Mouse (Mus musculus): Measurements from ENCODE around the gene Taf3.

DNA sequence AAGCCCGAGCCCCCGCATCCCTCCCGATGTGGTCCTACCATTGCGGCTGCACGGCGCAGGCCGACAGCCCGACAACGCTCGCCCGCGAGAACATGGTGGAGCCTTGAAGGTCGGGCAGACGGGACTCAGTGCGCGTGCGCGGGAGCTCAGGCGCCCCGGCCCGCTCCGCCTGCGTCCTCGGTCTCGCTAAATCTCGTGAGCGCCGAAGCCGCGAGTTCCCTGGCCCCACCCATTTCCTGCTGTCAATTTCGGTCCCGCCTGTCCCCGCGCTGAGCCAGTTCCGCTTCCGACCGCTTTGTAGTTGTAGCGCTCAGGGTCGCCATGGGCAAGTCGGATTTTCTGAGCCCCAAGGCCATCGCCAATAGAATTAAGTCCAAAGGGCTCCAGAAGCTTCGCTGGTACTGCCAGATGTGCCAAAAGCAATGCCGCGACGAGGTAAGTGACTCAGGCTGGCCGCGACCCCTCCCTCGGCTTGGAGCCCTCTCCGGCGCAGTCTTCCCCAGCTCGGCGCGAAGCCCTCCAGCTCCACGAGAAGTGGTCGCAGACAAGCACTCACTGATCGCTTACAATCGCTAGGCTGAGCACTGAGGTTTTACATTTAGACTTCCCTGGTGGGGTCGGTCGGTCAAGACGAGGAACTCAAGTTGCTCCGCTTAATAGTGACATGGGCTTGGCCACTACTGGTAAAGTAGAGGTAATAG is 32.1 kb upstream of the Taf3 start, which contains the start of the genes Atp5c1 and Kin:
- TF ChIP-seq POLR2A (IDR thresholded peaks at IDR 0.05; ENCODE audit: insufficient read depth, low read depth, low read length): peak; percentile 96
- 0 out of 2 replicates have a peak, but pooled peaks have one; percentile 34 for TF ChIP-seq EP300 (IDR thresholded peaks at IDR 0.05; ENCODE audit: insufficient read depth, low read depth, low read length)
